Mouse (Mus musculus): ENCODE measurements around the gene Hykk. TPM values are rescaled to one million over a fixed set of nuclear protein-coding genes. Genes with fewer than 3 reads are reported as not detected.

The Hykk gene
- 2.9 and 4.8 TPM in 2 replicates for polyA plus RNA-seq (2016; fragmentation: Nextera tagmentation; extraction: Ambion mirVana)

GRCm38 (mm10) chr9:54917010-54917677 lies at the start of gene Hykk:
Hykk (plus strand) TSS chr9:54917283.
- peak; percentile 85 for DNase-seq (ENCODE audit: low spot score)
- Histone ChIP-seq H3K36me3 (peaks cover 7% of the 10 kb centered on the region), H3K9me3 (replicated peaks) (no peaks in the 10 kb centered on the region), H3K4me3 (peak within 1 kb of the TSS; percentile 73), H3K27ac (peak within 1 kb of the TSS; percentile 80), H3K4me1 (peaks cover 9% of the 10 kb centered on the region), H3K27me3 (ENCODE audit: low read depth, poor library complexity, severe bottlenecking) (no peaks in the 10 kb centered on the region)
- WGBS, result under 1% methylated on average over 34 of the region's 34 CpGs

DNA sequence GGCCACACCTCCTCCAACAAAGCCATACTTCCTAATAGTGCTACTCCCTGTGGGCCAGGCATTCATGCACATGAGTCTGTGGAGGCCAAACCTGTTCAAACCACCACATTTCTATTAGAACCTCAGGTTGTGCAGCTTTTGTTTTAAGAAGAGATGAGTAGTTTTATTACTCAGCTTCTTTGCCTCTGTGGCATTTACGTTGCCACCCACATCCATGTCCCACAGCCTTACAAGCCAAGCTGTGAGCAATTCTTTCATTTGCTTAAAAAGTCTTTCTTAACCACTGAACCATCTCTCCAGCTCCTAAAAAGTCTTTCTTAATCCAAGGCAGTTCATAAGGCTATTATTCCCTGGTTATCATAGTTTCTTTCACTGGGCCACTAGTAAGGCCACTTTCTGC lies 38.3 kb upstream of the Hykk start:
- Histone ChIP-seq H3K4me3 (no peak overlapping the region), H3K9me3 (replicated peaks) (no peaks in the 10 kb centered on the region), H3K4me1 (no peaks in the 10 kb centered on the region), H3K27ac (no peak overlapping the region), H3K36me3 (peaks cover 97% of the 10 kb centered on the region), H3K27me3 (ENCODE audit: low read depth, poor library complexity, severe bottlenecking) (no peaks in the 10 kb centered on the region)
- 90% methylated on average over 1 of the region's 1 CpGs for WGBS
- no peak for DNase-seq (ENCODE audit: low spot score)

DNA sequence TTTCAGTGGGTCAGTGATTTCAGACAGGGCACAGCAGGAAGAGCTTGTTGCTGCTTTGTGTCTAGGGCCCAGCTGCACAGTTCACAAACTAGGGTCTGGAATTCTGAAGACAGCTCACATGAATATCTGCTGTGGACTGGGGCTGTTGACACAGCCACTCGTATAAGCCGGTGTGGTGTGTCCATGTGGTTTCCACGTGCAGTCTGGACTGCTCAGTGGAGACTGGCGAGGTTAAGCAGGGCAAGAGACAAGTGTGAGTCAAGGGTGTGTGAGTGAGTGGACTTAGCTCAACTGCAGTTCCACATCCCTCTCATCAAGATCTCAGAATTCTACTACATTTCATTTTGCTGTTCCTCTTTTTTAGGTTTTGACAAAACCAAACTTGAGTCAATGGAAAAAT lies 25.0 kb upstream of the Hykk start:
- no peak overlapping the region for H3K4me3 ChIP-seq
- H3K9me3 ChIP-seq (replicated peaks), result no peaks in the 10 kb centered on the region
- WGBS, result 92% methylated on average over 4 of the region's 4 CpGs
- H3K27me3 ChIP-seq (ENCODE audit: low read depth, poor library complexity, severe bottlenecking), result no peaks in the 10 kb centered on the region
- no peak overlapping the region for H3K27ac ChIP-seq
- no peaks in the 10 kb centered on the region for H3K4me1 ChIP-seq
- H3K36me3 ChIP-seq, result peaks cover 96% of the 10 kb centered on the region
- no peak for DNase-seq (ENCODE audit: low spot score)

- Histone ChIP-seq H3K36me3 (peaks cover 97% of the 10 kb centered on the region), H3K4me1 (no peaks in the 10 kb centered on the region), H3K9me3 (replicated peaks) (no peaks in the 10 kb centered on the region), H3K27ac (no peak overlapping the region), H3K4me3 (no peak overlapping the region), H3K27me3 (ENCODE audit: low read depth, poor library complexity, severe bottlenecking) (no peaks in the 10 kb centered on the region)
- WGBS, result 89% methylated on average over 3 of the region's 3 CpGs
- DNase-seq (ENCODE audit: low spot score), result no peak
Measured at GRCm38 (mm10) chr9:54897097-54897496, 20.0 kb upstream of the Hykk start.

- no peaks in the 10 kb centered on the region for H3K27me3 ChIP-seq (ENCODE audit: low read depth, poor library complexity, severe bottlenecking)
- H3K4me3 ChIP-seq, result no peak overlapping the region
- no peak for DNase-seq (ENCODE audit: low spot score)
- no peaks in the 10 kb centered on the region for H3K4me1 ChIP-seq
- no peaks in the 10 kb centered on the region for H3K9me3 ChIP-seq (replicated peaks)
- H3K36me3 ChIP-seq, result peaks cover 83% of the 10 kb centered on the region
- no peak overlapping the region for H3K27ac ChIP-seq
- WGBS, result 94% methylated on average over 5 of the region's 5 CpGs
Measured at GRCm38 (mm10) chr9:54909446-54909845, 7.6 kb upstream of the Hykk start.

DNA sequence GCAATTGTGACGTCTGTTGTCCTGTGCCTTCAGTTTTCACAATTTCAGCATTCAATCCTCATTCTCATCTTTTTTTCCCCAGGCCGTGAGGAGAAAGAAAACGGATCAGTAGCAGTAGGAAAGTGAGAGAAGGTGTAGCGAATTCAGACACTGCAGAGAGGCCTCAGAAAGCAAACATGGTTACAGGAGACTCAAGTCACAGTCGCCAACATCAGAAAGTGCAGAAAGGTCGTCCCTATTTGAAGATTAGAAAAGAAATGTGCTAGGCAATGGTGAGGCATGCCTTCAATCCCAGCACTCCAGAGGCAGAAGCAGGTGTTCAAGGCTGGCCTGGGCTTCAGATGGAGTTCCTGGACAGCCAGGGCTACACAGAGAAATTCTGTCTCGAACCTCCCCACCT lies 1.5 kb upstream of the Hykk start:
- Histone ChIP-seq H3K4me1 (peaks cover 9% of the 10 kb centered on the region), H3K27ac (no peak overlapping the region), H3K4me3 (no peak overlapping the region), H3K9me3 (replicated peaks) (no peaks in the 10 kb centered on the region), H3K36me3 (peaks cover 23% of the 10 kb centered on the region), H3K27me3 (ENCODE audit: low read depth, poor library complexity, severe bottlenecking) (no peaks in the 10 kb centered on the region)
- 74% methylated on average over 7 of the region's 7 CpGs for WGBS
- no peak for DNase-seq (ENCODE audit: low spot score)

DNA sequence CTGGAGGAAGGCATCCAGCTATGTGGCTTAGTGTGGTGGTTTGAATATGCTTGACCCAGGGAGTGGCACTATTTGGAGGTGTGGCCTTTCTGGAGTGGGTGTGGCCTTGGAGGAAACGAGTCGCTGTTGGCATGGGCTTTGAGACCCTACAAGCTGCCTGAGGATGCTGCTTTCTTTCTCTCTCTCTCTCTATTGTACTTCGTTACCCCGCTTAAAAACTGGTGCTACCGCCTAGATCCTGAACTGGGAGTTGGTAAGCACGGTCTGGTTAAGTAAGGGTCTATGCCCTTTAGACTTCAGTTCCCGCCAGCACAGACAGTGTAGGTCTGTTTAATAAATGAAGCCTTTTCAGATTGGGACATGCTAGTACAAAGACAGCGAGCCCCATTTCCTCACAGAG lies 682 bp upstream of the Hykk start:
- 71% methylated on average over 8 of the region's 8 CpGs for WGBS
- H3K9me3 ChIP-seq (replicated peaks), result no peaks in the 10 kb centered on the region
- H3K4me1 ChIP-seq, result peaks cover 9% of the 10 kb centered on the region
- no peaks in the 10 kb centered on the region for H3K27me3 ChIP-seq (ENCODE audit: low read depth, poor library complexity, severe bottlenecking)
- H3K27ac ChIP-seq, result no peak overlapping the region
- DNase-seq (ENCODE audit: low spot score), result no peak
- peaks cover 15% of the 10 kb centered on the region for H3K36me3 ChIP-seq
- peak overlapping the region; percentile 73 for H3K4me3 ChIP-seq

- 77% methylated on average over 2 of the region's 2 CpGs for WGBS
- DNase-seq (ENCODE audit: low spot score), result no peak
- Histone ChIP-seq H3K36me3 (peaks cover 7% of the 10 kb centered on the region), H3K9me3 (replicated peaks) (no peaks in the 10 kb centered on the region), H3K4me1 (peaks cover 9% of the 10 kb centered on the region), H3K27me3 (ENCODE audit: low read depth, poor library complexity, severe bottlenecking) (no peaks in the 10 kb centered on the region), H3K27ac (no peak overlapping the region), H3K4me3 (peak overlapping the region; percentile 73; the same call in 1 of the 2 replicates)
Measured at GRCm38 (mm10) chr9:54918191-54918590, 1.1 kb downstream of the Hykk start.

DNA sequence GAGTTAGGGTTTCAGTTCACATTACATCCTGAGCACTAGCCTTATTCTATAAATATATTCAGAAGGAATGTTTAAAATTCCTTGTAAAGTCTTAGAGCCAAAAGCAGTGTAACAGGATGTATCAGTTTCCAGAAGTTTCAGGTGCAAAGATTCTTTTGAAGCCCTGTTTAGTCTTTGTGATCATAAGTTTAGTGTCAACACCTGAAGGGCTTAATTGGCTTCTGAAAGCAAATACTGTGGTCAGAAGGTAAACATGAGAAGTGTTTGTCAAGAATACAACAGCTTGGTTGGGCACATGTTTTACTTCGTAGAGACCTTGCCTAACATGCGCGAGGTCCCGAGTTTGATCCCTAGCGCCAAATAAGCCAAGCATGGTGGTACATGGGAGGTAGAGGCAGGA lies 1.7 kb downstream of the Hykk start:
- DNase-seq (ENCODE audit: low spot score), result no peak
- peaks cover 6% of the 10 kb centered on the region for H3K36me3 ChIP-seq
- H3K4me1 ChIP-seq, result peaks cover 9% of the 10 kb centered on the region
- no peak overlapping the region for H3K4me3 ChIP-seq
- H3K27me3 ChIP-seq (ENCODE audit: low read depth, poor library complexity, severe bottlenecking), result no peaks in the 10 kb centered on the region
- H3K27ac ChIP-seq, result no peak overlapping the region
- 96% methylated on average over 5 of the region's 5 CpGs for WGBS
- H3K9me3 ChIP-seq (replicated peaks), result no peaks in the 10 kb centered on the region

DNA sequence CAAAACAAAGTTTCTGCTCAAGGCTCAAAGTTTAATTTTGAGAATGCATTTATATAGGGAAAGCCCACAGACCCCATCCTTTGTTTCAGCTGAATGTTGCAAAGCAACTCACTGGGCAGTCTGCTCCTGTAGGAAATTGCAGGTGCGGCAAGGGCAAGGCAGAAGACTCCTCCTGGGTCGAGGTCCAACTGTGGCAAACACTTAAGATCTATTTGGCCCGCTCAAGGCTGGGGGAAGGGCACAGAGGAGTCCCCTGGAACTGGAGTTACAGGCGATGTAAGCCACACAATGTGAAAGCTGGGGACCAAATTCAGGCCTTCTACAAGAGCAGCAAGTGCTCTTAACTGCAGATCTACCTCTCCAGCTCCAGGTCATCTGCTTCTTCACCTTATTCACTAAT lies 2.9 kb downstream of the Hykk start:
- Histone ChIP-seq H3K4me3 (no peak overlapping the region), H3K27ac (no peak overlapping the region), H3K9me3 (replicated peaks) (no peaks in the 10 kb centered on the region), H3K27me3 (ENCODE audit: low read depth, poor library complexity, severe bottlenecking) (no peaks in the 10 kb centered on the region), H3K36me3 (peaks cover 6% of the 10 kb centered on the region), H3K4me1 (peaks cover 9% of the 10 kb centered on the region)
- WGBS, result 60% methylated on average over 4 of the region's 4 CpGs
- DNase-seq (ENCODE audit: low spot score), result no peak

DNA sequence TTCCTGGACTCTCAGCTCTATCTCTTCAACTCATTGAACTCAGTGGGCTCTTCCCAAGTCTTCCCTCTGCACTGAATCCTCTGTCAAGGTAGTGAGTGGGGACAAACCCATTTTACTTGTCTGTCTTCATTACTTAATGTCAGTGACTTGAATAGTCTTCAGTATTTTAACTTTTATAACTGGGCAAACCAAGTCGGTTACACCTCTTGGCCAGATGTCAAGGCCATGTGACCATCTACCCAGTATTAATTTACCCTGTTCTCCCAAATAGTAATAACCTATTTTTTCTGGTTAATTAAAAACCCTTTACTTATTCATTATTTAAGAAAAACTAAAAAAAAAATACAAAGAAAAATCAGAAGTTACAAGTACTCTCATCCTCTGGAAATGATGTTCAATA lies 13.7 kb downstream of the Hykk start:
- no peak for DNase-seq (ENCODE audit: low spot score)
- H3K9me3 ChIP-seq (replicated peaks), result no peaks in the 10 kb centered on the region
- 95% methylated on average over 1 of the region's 1 CpGs for WGBS
- H3K4me1 ChIP-seq, result no peaks in the 10 kb centered on the region
- H3K27ac ChIP-seq, result no peak overlapping the region
- no peaks in the 10 kb centered on the region for H3K36me3 ChIP-seq
- H3K4me3 ChIP-seq, result no peak overlapping the region
- H3K27me3 ChIP-seq (ENCODE audit: low read depth, poor library complexity, severe bottlenecking), result no peaks in the 10 kb centered on the region

DNA sequence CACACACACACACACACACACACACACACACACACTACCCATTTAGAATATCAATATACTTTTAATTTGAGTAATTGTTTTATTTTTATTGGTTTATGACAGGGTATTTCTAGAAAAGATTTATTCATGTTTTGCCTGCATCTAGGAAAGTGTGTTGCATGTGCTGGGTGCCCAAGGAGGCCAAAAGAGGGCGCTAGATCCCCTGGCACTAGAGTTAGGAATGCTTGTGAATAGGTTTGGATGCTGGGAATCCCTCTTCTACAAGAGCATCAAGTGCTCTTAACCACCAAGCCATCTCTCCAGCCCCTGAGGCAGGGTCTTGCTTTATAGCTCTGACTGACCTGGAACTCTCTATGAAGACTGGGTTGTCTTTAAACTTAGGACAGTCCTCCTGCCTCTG lies 14.7 kb downstream of the Hykk start:
- Histone ChIP-seq H3K4me1 (no peaks in the 10 kb centered on the region), H3K27me3 (ENCODE audit: low read depth, poor library complexity, severe bottlenecking) (no peaks in the 10 kb centered on the region), H3K4me3 (no peak overlapping the region), H3K9me3 (replicated peaks) (no peaks in the 10 kb centered on the region), H3K36me3 (no peaks in the 10 kb centered on the region), H3K27ac (no peak overlapping the region)
- 6% methylated on average over 1 of the region's 1 CpGs for WGBS
- no peak for DNase-seq (ENCODE audit: low spot score)

- Histone ChIP-seq H3K4me1 (no peaks in the 10 kb centered on the region), H3K36me3 (no peaks in the 10 kb centered on the region), H3K9me3 (replicated peaks) (no peaks in the 10 kb centered on the region), H3K27me3 (ENCODE audit: low read depth, poor library complexity, severe bottlenecking) (no peaks in the 10 kb centered on the region), H3K4me3 (no peak overlapping the region), H3K27ac (no peak overlapping the region)
- no peak for DNase-seq (ENCODE audit: low spot score)
- 70% methylated on average over 2 of the region's 2 CpGs for WGBS
Measured at GRCm38 (mm10) chr9:54932379-54932778, 15.3 kb downstream of the Hykk start.

- Histone ChIP-seq H3K27ac (no peak overlapping the region), H3K4me3 (no peak overlapping the region), H3K9me3 (replicated peaks) (no peaks in the 10 kb centered on the region), H3K27me3 (ENCODE audit: low read depth, poor library complexity, severe bottlenecking) (no peaks in the 10 kb centered on the region), H3K36me3 (no peaks in the 10 kb centered on the region), H3K4me1 (no peaks in the 10 kb centered on the region)
- WGBS, result 84% methylated on average over 4 of the region's 4 CpGs
- no peak for DNase-seq (ENCODE audit: low spot score)
Measured at GRCm38 (mm10) chr9:54942071-54942470, 25.0 kb downstream of the Hykk start.

Data from limb, embryonic 10.5 days (tissue).